Mouse (Mus musculus): ENCODE results near the gene Cradd. TPM values are rescaled to one million over a fixed set of nuclear protein-coding genes. Genes with fewer than 3 reads are reported as not detected.

Gene Cradd
- polyA plus RNA-seq, 1 experiment from 2014 or later: 13.2 TPM

DNA sequence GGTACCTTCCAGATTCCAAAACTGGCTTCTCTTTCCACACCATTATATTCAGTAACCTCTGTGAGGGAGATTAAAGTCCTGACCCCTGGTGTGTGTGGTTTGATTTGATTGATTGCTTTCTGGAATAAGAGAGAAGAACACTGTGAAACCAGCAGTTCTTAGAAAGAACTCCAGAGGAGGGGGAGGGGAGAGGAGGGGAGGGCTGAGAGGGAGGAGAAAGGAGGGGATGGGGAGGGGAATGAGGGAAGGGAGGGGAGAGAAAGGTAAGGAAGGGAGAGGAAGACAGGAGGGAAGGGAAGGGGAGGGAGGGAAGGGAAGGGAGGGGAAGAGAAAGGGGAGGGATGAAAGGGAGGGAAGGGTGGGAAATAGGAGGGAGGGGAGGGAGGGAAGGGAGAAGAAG is 30.7 kb upstream of the Cradd start:
- DNase-seq (ENCODE audit: extremely low spot score, low spot score): no peak

DNA sequence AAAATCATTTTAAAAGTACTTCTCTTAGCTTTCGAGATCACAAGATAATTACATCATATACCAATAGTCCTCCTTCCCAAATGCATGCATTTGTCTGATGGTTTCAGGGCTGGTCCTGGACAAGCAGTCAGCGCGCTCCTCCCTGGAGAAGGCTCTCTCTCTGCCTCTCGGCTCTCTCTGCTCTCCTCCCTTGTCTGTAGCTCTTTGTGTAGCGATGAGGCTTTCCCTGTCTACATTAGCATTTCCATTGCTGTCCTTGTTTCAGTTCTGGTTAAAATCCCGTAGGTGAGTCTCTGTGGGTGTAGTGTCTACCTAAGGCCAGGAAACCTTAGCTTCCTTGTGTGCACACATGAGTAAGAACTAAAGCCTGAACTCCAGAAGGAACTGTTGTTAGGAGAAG is 30.1 kb upstream of the Cradd start:
- H3K4me1 ChIP-seq: no peaks in the 10 kb centered on the region
- H3K27me3 ChIP-seq (ENCODE audit: poor library complexity, severe bottlenecking): no peaks in the 10 kb centered on the region
- DNase-seq (ENCODE audit: extremely low spot score, low spot score): no peak
- no peaks in the 10 kb centered on the region for H3K36me3 ChIP-seq (replicated peaks)
- H3K9me3 ChIP-seq: peaks cover 10% of the 10 kb centered on the region; the same call in 1 of the 2 replicates
- H3K27ac ChIP-seq: no peak overlapping the region
- H3K4me3 ChIP-seq: no peak overlapping the region
- WGBS: 77% methylated on average over 6 of the region's 6 CpGs

More for the DNA sequence above, 30.7 kb upstream of the Cradd start:
- no peaks in the 10 kb centered on the region for H3K4me1 ChIP-seq
- no peak overlapping the region for H3K4me3 ChIP-seq
- H3K27me3 ChIP-seq (ENCODE audit: poor library complexity, severe bottlenecking): no peaks in the 10 kb centered on the region
- H3K36me3 ChIP-seq (replicated peaks): no peaks in the 10 kb centered on the region
- no peak overlapping the region for H3K27ac ChIP-seq
- H3K9me3 ChIP-seq: peaks cover 10% of the 10 kb centered on the region; the same call in 1 of the 2 replicates

DNA sequence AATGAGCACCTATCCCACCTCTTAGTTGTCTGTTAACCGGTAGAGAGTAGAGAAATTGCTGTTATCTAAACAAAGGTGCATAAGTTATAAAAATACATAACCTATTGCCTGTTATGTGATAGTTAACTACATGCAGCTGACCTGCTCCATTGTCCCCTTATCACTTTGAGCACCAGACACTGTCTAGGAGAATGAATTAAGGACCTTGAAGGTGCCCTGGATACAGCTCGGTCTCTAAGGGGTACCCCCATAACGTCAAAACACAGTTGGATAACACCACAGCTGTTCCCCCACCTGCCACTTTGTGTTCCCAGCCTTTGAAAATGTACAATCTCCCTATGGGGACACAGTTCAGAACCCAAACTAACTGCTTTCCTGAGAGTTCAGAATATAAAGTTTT is 24.5 kb upstream of the Cradd start:
- DNase-seq (ENCODE audit: extremely low spot score, low spot score): no peak
- no peak overlapping the region for H3K4me3 ChIP-seq
- H3K27ac ChIP-seq: no peak overlapping the region
- H3K4me1 ChIP-seq: no peaks in the 10 kb centered on the region
- 93% methylated on average over 3 of the region's 3 CpGs for WGBS
- H3K27me3 ChIP-seq (ENCODE audit: poor library complexity, severe bottlenecking): no peaks in the 10 kb centered on the region
- no peaks in the 10 kb centered on the region for H3K36me3 ChIP-seq (replicated peaks)
- H3K9me3 ChIP-seq: peaks cover 15% of the 10 kb centered on the region; the same call in 1 of the 2 replicates

DNA sequence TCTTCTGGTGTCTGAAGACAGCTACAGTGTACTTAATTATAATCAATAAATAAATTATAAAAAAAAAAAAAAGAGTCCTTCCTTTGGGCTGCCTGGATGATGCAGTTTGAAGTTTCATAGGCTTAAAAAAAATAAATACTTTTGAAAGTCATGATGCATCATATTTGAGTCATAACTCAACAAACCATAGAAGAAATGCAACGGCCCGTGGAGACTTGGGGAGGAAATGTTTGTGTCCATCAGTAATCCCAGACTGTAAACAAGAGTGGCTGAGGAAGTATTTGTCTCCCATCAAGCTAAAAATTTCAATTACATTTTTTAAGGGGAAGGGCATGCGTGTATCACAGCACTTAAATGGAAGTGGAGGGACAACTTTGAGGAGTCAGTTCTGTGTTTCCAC is 23.8 kb upstream of the Cradd start:
- no peak overlapping the region for H3K4me3 ChIP-seq
- H3K4me1 ChIP-seq: no peaks in the 10 kb centered on the region
- 95% methylated on average over 3 of the region's 3 CpGs for WGBS
- no peaks in the 10 kb centered on the region for H3K36me3 ChIP-seq (replicated peaks)
- H3K27ac ChIP-seq: no peak overlapping the region
- H3K9me3 ChIP-seq: peaks cover 15% of the 10 kb centered on the region; the same call in 1 of the 2 replicates
- no peaks in the 10 kb centered on the region for H3K27me3 ChIP-seq (ENCODE audit: poor library complexity, severe bottlenecking)
- DNase-seq (ENCODE audit: extremely low spot score, low spot score): no peak

DNA sequence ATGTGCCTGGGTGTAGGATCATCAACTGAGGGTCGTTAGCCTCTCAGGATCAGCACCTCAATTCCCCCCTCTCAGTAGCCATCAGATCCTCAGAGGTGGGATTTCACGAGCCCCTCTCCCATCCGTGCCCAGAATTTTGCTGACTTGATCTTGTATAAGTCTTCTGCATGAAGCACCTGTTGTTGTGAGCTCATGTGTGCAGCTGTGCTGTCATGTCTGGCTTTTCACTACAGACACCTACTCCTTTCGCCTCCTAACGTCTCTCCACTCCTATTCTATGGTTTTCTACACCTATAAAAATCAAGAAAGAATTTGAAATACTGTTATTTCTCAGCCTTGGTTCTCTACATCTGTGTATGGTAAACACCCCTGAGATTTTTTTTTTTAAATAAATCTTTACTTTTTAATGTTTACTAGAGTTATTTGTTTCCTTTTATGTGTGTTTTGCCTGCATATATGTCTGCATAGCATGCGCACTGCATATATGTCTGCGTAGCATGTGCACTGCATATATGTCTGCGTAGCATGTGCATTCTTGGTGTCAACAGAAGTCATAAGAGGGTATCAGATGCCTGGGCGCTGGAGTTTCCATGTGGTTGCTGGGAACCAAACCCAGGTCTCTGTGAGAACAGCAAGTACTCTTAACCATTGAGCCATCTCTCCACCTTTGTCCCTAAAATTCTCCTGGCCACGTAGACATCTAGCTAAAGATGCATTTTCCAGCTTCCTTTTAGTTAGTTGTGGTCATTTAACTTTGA is 19.1 kb upstream of the Cradd start:
- Histone ChIP-seq H3K4me1 (no peaks in the 10 kb centered on the region), H3K27me3 (ENCODE audit: poor library complexity, severe bottlenecking) (no peaks in the 10 kb centered on the region), H3K4me3 (no peak overlapping the region), H3K27ac (no peak overlapping the region), H3K9me3 (0 out of 2 replicates have a peak, but pooled peaks cover 5% of the 10 kb centered on the region), H3K36me3 (replicated peaks) (no peaks in the 10 kb centered on the region)
- DNase-seq (ENCODE audit: extremely low spot score, low spot score): no peak
- 90% methylated on average over 10 of the region's 10 CpGs for WGBS

DNA sequence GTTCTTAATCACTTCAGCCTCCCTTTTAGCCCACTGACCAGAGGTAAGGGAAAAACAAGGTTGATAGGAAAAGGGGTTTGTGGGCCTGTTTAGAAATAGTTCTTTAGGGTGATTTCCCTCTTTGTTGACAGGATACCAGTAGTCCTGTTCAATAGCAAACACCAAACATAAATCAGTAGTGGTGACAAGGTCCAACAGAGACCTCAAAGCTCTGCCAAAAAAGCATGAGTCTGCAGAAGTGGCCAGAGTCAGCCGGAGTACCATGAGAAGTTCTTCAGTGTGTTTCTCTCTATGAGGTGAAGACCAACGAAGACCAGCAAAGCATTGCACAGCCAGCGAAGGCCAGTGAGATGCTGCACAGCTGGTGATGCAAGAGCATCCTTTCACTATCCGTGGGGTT is 16.7 kb upstream of the Cradd start:
- Histone ChIP-seq H3K9me3 (0 out of 2 replicates have a peak, but pooled peaks cover 5% of the 10 kb centered on the region), H3K4me1 (peaks cover 10% of the 10 kb centered on the region), H3K4me3 (no peak overlapping the region), H3K27me3 (ENCODE audit: poor library complexity, severe bottlenecking) (no peaks in the 10 kb centered on the region), H3K27ac (no peak overlapping the region), H3K36me3 (replicated peaks) (no peaks in the 10 kb centered on the region)
- no peak for DNase-seq (ENCODE audit: extremely low spot score, low spot score)
- WGBS: 91% methylated on average over 4 of the region's 4 CpGs

DNA sequence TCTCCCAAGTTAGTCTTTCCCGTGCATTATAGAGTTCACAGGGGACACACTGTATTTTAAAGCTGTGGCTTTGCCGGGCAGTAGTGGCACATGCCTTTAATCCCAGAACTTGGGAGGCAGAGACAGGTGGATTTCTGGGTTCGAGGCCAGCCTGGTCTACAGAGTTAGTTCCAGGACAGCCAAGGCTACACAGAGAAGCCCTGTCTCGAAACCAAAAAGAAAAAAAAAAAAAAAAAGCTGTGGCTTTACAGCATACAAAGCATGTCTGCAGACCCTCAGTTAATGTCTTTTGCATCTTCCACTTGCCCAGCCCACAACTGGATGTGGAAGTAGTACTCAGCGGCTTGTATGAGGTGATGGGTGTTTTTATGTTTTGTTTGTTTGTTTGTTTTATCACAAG is 13.7 kb upstream of the Cradd start:
- Histone ChIP-seq H3K36me3 (replicated peaks) (no peaks in the 10 kb centered on the region), H3K4me3 (no peak overlapping the region), H3K4me1 (peaks cover 10% of the 10 kb centered on the region), H3K27ac (no peak overlapping the region), H3K9me3 (no peaks in the 10 kb centered on the region), H3K27me3 (ENCODE audit: poor library complexity, severe bottlenecking) (no peaks in the 10 kb centered on the region)
- no peak for DNase-seq (ENCODE audit: extremely low spot score, low spot score)
- WGBS: 89% methylated on average over 5 of the region's 5 CpGs

DNA sequence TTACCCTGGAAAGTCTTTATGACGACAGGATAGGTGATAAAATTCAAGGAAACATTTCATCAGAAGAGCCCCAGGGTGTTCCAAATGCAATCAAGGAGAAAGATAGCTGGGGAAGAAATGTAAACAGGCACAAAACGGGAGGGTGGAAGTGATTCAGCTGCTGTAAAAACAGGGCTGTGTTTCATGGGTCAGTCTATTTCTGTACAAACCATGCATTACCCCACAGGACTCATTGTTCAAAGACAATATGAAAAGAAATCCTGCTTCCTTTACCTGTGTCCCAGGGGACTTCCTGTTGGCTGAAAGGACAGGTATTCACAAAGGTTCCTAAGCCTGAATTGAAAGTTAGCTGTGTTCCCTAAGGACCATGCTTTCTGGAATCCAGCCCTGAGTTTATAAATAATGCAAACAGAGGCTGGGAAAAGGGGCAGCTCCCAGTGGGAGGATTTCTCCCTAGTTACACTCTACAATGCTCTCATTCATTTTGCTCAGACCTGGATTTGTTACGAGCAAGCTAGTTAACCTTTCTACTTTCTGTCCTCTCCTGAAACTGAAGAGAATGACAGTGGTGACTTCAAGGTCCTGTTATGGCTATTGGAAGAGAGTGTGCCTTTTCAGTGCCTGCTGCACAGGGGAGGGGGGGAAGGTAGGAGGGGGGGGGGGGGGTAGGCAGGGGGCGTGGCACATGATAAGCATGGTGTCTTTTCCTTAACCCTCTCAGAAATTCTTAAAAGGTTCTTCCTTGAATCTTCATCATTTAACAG is 13.0 kb upstream of the Cradd start:
- 49% methylated on average over 4 of the region's 4 CpGs for WGBS
- no peaks in the 10 kb centered on the region for H3K36me3 ChIP-seq (replicated peaks)
- DNase-seq (ENCODE audit: extremely low spot score, low spot score): no peak
- H3K4me3 ChIP-seq: no peak overlapping the region
- peaks cover 10% of the 10 kb centered on the region for H3K4me1 ChIP-seq
- no peak overlapping the region for H3K27ac ChIP-seq
- no peaks in the 10 kb centered on the region for H3K27me3 ChIP-seq (ENCODE audit: poor library complexity, severe bottlenecking)
- no peaks in the 10 kb centered on the region for H3K9me3 ChIP-seq

DNA sequence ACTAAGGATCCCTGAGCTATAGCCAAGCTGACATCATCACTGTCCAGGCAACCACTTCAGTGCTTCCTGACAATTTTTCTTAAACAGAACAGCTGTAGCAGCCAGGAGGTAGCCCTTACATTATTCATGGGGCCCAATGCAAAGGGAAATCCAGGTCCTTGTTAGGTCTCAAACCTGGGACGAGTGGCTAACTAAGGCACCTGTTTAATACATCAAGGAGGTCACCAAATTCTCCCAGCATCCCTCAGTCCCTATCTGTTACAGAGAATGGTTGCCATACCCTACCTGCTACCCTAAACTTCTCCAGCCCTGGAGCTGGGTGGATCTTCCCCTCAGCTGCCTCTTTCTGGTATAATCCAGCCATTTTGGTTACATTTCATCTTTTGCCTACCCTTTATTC is 10.9 kb upstream of the Cradd start:
- H3K4me3 ChIP-seq: no peak overlapping the region
- no peaks in the 10 kb centered on the region for H3K36me3 ChIP-seq (replicated peaks)
- no peak overlapping the region for H3K27ac ChIP-seq
- 89% methylated on average over 1 of the region's 1 CpGs for WGBS
- DNase-seq (ENCODE audit: extremely low spot score, low spot score): no peak
- no peaks in the 10 kb centered on the region for H3K27me3 ChIP-seq (ENCODE audit: poor library complexity, severe bottlenecking)
- peaks cover 19% of the 10 kb centered on the region for H3K4me1 ChIP-seq
- no peaks in the 10 kb centered on the region for H3K9me3 ChIP-seq

DNA sequence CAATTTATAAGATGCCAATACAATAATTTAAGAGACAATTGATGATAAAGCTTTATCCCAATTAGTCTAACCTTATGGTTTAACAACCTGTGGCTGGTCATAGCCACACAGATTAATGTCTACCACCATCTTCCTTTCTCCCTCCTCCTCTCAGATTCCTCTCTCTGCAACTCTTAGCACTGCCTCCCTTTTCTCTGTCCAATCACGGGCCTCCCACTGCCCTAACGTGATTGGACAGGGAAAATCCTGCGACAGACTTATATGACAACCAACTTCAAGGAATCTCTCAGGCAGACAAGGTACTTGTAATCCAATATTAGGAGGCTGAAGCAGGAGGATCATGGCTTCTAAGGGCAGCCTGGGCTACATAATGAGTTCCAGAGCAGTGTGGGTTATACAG is 8.7 kb upstream of the Cradd start:
- H3K36me3 ChIP-seq (replicated peaks): no peaks in the 10 kb centered on the region
- H3K4me1 ChIP-seq: peaks cover 19% of the 10 kb centered on the region
- no peak overlapping the region for H3K4me3 ChIP-seq
- WGBS: 87% methylated on average over 3 of the region's 3 CpGs
- no peaks in the 10 kb centered on the region for H3K27me3 ChIP-seq (ENCODE audit: poor library complexity, severe bottlenecking)
- H3K27ac ChIP-seq: no peak overlapping the region
- no peaks in the 10 kb centered on the region for H3K9me3 ChIP-seq
- no peak for DNase-seq (ENCODE audit: extremely low spot score, low spot score)

DNA sequence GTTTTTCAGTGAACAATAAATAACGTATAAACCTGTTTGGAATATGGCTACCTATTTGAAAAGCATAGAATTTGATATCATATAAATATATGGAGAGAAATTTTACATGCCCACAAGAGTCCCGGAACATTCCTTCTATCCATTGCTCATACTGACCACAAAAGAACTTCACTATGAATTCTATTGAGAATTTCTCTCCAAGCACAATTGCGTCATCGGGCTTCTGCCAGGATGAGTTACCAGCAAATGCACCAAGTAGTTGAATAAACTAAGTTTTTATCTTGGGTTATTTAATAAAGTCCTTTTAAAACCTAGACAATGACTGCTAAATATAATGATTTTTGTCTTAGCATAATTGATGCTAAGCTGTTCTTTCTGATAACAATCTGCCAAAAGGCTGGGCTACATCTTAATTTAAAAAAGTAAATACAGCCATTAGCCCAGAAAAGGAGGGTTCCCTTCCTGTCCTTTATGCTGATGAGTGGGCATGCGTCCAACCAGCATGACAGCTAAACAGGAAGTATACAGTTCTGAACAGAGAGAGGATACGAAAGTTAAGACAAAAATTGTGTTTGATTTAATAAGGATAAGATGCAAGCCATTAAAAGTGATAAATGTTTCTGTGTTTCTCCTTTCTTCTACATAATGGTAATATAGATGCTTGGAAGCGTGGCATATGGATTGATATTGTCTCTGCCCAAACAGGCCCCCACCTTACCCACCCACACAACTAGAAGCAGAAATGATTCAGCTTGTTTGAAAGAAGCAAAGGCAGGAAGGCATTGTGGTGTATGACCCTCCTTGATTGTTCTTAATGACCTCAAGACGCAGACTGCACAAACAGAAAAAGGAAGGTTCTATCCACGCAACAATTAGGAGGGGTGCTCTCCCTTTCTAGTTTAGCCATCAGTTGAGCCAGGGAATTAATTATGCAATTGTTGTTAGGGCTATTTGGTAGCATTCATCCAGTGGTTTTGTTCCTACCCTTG is 6.7 kb upstream of the Cradd start:
- no peaks in the 10 kb centered on the region for H3K36me3 ChIP-seq (replicated peaks)
- DNase-seq (ENCODE audit: extremely low spot score, low spot score): no peak
- peaks cover 9% of the 10 kb centered on the region for H3K4me1 ChIP-seq
- no peaks in the 10 kb centered on the region for H3K9me3 ChIP-seq
- H3K4me3 ChIP-seq: no peak overlapping the region
- H3K27me3 ChIP-seq (ENCODE audit: poor library complexity, severe bottlenecking): no peaks in the 10 kb centered on the region
- H3K27ac ChIP-seq: no peak overlapping the region
- 79% methylated on average over 9 of the region's 9 CpGs for WGBS

DNA sequence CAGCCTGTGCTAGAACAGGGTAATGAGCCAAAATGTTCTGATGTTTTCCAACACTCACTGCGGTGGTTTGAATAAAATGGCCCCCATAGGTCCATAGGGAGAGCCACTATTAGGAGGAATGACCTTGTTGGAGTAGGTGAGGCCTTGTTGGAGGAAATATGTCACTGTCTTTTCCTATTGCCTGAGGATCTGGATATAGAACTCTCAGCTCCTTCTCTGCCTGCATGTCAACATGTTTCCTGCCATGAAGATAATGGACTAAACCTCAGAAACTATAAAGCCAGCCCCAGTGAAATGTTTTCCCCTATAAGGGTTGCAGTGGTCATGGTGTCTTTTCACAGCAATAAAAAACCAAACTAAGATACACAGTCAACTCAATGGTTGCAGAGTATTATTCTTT is 6.0 kb upstream of the Cradd start:
- Histone ChIP-seq H3K4me3 (no peak overlapping the region), H3K36me3 (replicated peaks) (no peaks in the 10 kb centered on the region), H3K9me3 (no peaks in the 10 kb centered on the region), H3K27ac (no peak overlapping the region), H3K4me1 (peaks cover 9% of the 10 kb centered on the region), H3K27me3 (ENCODE audit: poor library complexity, severe bottlenecking) (no peaks in the 10 kb centered on the region)
- DNase-seq (ENCODE audit: extremely low spot score, low spot score): no peak
- 93% methylated on average over 1 of the region's 1 CpGs for WGBS

All from forebrain, embryonic 10.5 days (tissue).